Mouse (Mus musculus) fibroblast of lung, adult 2 months (primary cell): ENCODE data around the gene Ninj2.

Experiments used
- DNase-seq: peaks from one replicate; pipeline ENCODE4 v3.0.0-alpha.2; 2011; ENCODE audit warnings: low read depth

Gene Ninj2

GRCm38 (mm10) chr6:120134748-120135147 is 41.6 kb downstream of the Ninj2 start:
- peak; percentile 42 for DNase-seq

GRCm38 (mm10) chr6:120145439-120145838 is 52.3 kb downstream of the Ninj2 start:
- DNase-seq = no peak

GRCm38 (mm10) chr6:120146676-120147075 is 53.5 kb downstream of the Ninj2 start:
- no peak for DNase-seq

- DNase-seq = no peak
Observed at GRCm38 (mm10) chr6:120147411-120147810, 54.3 kb downstream of the Ninj2 start.

GRCm38 (mm10) chr6:120148716-120149392 is 55.7 kb downstream of the Ninj2 start:
- DNase-seq = no peak

- no peak for DNase-seq
Observed at GRCm38 (mm10) chr6:120149458-120150120, 56.4 kb downstream of the Ninj2 start.

GRCm38 (mm10) chr6:120150206-120150605 is 57.1 kb downstream of the Ninj2 start:
- no peak for DNase-seq

- no peak for DNase-seq
Observed at GRCm38 (mm10) chr6:120151616-120152053, 58.5 kb downstream of the Ninj2 start.

- DNase-seq = no peak
Observed at GRCm38 (mm10) chr6:120152739-120153696, 59.9 kb downstream of the Ninj2 start.

- DNase-seq = no peak
Observed at GRCm38 (mm10) chr6:120154526-120155309, 61.6 kb downstream of the Ninj2 start.

- no peak for DNase-seq
Observed at GRCm38 (mm10) chr6:120155510-120155909, 62.4 kb downstream of the Ninj2 start.

GRCm38 (mm10) chr6:120157479-120157878 is 64.3 kb downstream of the Ninj2 start:
- no peak for DNase-seq

GRCm38 (mm10) chr6:120159133-120159901 is 66.2 kb downstream of the Ninj2 start:
- peak; percentile 21 for DNase-seq

- no peak for DNase-seq
Observed at GRCm38 (mm10) chr6:120162928-120163327, 69.8 kb downstream of the Ninj2 start.

- DNase-seq = no peak
Observed at GRCm38 (mm10) chr6:120164765-120165164, 71.6 kb downstream of the Ninj2 start.

- DNase-seq = no peak
Observed at GRCm38 (mm10) chr6:120167574-120167973, 74.4 kb downstream of the Ninj2 start.

GRCm38 (mm10) chr6:120172294-120173017 is 79.3 kb downstream of the Ninj2 start:
- no peak for DNase-seq

GRCm38 (mm10) chr6:120174028-120174601 is 81.0 kb downstream of the Ninj2 start:
- DNase-seq = no peak

GRCm38 (mm10) chr6:120174602-120175115 is 81.5 kb downstream of the Ninj2 start:
- no peak for DNase-seq

GRCm38 (mm10) chr6:120175650-120176049 is 82.5 kb downstream of the Ninj2 start:
- DNase-seq = no peak
